Mouse (Mus musculus) intestine, postnatal 0 days (tissue): ENCODE measurements around the gene Isoc2b. TPM values are rescaled to one million over a fixed set of nuclear protein-coding genes. Genes with fewer than 3 reads are reported as not detected.
A peak's percentile ranks its signal among the peaks of the same experiment; 100 is the strongest.
"Not testable (repeated sequence)": the region's sequence is repeated elsewhere in the genome, so short reads cannot be mapped to it uniquely, and the experiment has no call there.

ENCODE experiments used
- ATAC-seq: fragments of 200-750 bp; cut with Nextera tagmentation; 2 replicates; pipeline ENCODE4 v1.8.0; 2017; ENCODE audit warnings: mild to moderate bottlenecking, moderate TSS enrichment, moderate library complexity
- H3K27ac ChIP-seq: fragments of 300-500 bp; sonication (generic); 2 replicates; pipeline ENCODE4 v1.5.1; 2014; ENCODE audit warnings: mild to moderate bottlenecking, low read depth, low read length, moderate library complexity
- H3K27me3 ChIP-seq: fragments of 300-500 bp; sonication (generic); replicated peaks from 2 replicates; pipeline ENCODE4 v1.6.1; 2014; ENCODE audit warnings: low read length, mixed read lengths; ENCODE audit not compliant: control insufficient read depth, insufficient read depth
- H3K36me3 ChIP-seq: fragments of 300-500 bp; sonication (generic); 2 replicates; pipeline ENCODE4 v1.6.1; 2014; ENCODE audit warnings: mild to moderate bottlenecking, moderate library complexity; ENCODE audit not compliant: control insufficient read depth, insufficient read depth
- H3K4me1 ChIP-seq: fragments of 300-500 bp; sonication (generic); replicated peaks from 2 replicates; pipeline ENCODE4 v1.6.1; 2014; ENCODE audit warnings: antibody characterized with exemption, low read length, mixed read lengths; ENCODE audit not compliant: control insufficient read depth, insufficient read depth
- H3K4me2 ChIP-seq: fragments of 300-500 bp; sonication (generic); replicated peaks from 2 replicates; pipeline ENCODE4 v1.6.1; 2014; ENCODE audit warnings: low read depth, mild to moderate bottlenecking, moderate library complexity
- H3K4me3 ChIP-seq: fragments of 300-500 bp; sonication (generic); 2 replicates; pipeline ENCODE4 v1.5.1; 2014; ENCODE audit warnings: low read depth, low read length
- H3K9ac ChIP-seq: fragments of 300-500 bp; sonication (generic); 2 replicates; pipeline ENCODE4 v1.6.1; 2014; ENCODE audit warnings: mild to moderate bottlenecking, low read depth, low read length
- H3K9me3 ChIP-seq: fragments of 300-500 bp; sonication (generic); 2 replicates; pipeline ENCODE4 v1.6.1; 2016; ENCODE audit warnings: mixed run types; ENCODE audit not compliant: control insufficient read depth
- CTCF ChIP-seq: sonication (generic); IDR thresholded peaks from 2 replicates; pipeline ENCODE4 v1.5.1; 2016; ENCODE audit warnings: low read depth, mild to moderate bottlenecking, control low read depth, antibody characterized with exemption, moderate library complexity
- WGBS: fragments of 180-500 bp; shearing (Covaris S2); extraction: QIAGEN DNeasy Blood & Tissue Kit; methylation state at CpG from one replicate; pipeline ENCODE4 v1.1.7; 2014; 5-methylcytosine and 5-hydroxymethylcytosine counted together
- polyA plus RNA-seq: library from polyadenylated mRNA; unstranded; fragments of >200 nt; fragmentation: Nextera tagmentation; extraction: Ambion mirVana; gene quantifications from 2 replicates; pipeline ENCODE4 v1.2.1, GENCODE M21; 2015

Isoc2b gene
- polyA plus RNA-seq, 1 experiment from 2014 or later: 12.5 TPM

GRCm38 (mm10) chr7:4835631-4836327, 34.3 kb downstream of the Isoc2b start:
- no peak for TF ChIP-seq CTCF
- WGBS: 4% methylated on average over 34 of the region's 34 CpGs
- Histone ChIP-seq H3K9me3 (no peaks in the 10 kb centered on the region), H3K27me3 (peaks cover 49% of the 10 kb centered on the region), H3K4me1 (no peaks in the 10 kb centered on the region), H3K4me3 (peak overlapping the region; percentile 45), H3K36me3 (no peaks in the 10 kb centered on the region), H3K27ac (no peak overlapping the region), H3K4me2 (peak overlapping the region; percentile 85), H3K9ac (no peak overlapping the region)
- peak; percentile 26 for ATAC-seq

GRCm38 (mm10) chr7:4830476-4830875, 39.6 kb downstream of the Isoc2b start:
- H3K4me1 ChIP-seq: no peaks in the 10 kb centered on the region
- peaks cover 19% of the 10 kb centered on the region for H3K27me3 ChIP-seq
- H3K9ac ChIP-seq: no peak overlapping the region
- H3K36me3 ChIP-seq: no peaks in the 10 kb centered on the region
- no peak for ATAC-seq
- H3K9me3 ChIP-seq: no peaks in the 10 kb centered on the region
- no peak overlapping the region for H3K27ac ChIP-seq
- no peak for TF ChIP-seq CTCF
- WGBS: 6% methylated on average over 12 of the region's 12 CpGs
- H3K4me2 ChIP-seq: no peak overlapping the region
- H3K4me3 ChIP-seq: no peak overlapping the region

GRCm38 (mm10) chr7:4825365-4825764, 44.7 kb downstream of the Isoc2b start:
- Histone ChIP-seq H3K9me3 (no peaks in the 10 kb centered on the region), H3K36me3 (no peaks in the 10 kb centered on the region; the same call in 1 of the 2 replicates), H3K4me3 (no peak overlapping the region), H3K27me3 (0 out of 2 replicates have a peak, but pooled peaks cover under 1% of the 10 kb centered on the region), H3K27ac (no peak overlapping the region), H3K9ac (no peak overlapping the region), H3K4me2 (no peak overlapping the region), H3K4me1 (no peaks in the 10 kb centered on the region)
- WGBS: 57% methylated on average over 4 of the region's 4 CpGs
- no peak for TF ChIP-seq CTCF
- no peak for ATAC-seq

- Histone ChIP-seq H3K4me2 (no peak overlapping the region), H3K27me3 (no peaks in the 10 kb centered on the region), H3K9me3 (no peaks in the 10 kb centered on the region), H3K36me3 (no peaks in the 10 kb centered on the region; the same call in 1 of the 2 replicates), H3K27ac (no peak overlapping the region), H3K9ac (no peak overlapping the region), H3K4me3 (no peak overlapping the region), H3K4me1 (no peaks in the 10 kb centered on the region)
- no peak for TF ChIP-seq CTCF
- WGBS: 59% methylated on average over 6 of the region's 6 CpGs
- no peak for ATAC-seq
These were observed 47.7 kb downstream of the Isoc2b start for GRCm38 (mm10) chr7:4822162-4822907.

GRCm38 (mm10) chr7:4821690-4822089, 48.4 kb downstream of the Isoc2b start:
- no peak overlapping the region for H3K9ac ChIP-seq
- H3K36me3 ChIP-seq: no peaks in the 10 kb centered on the region; the same call in 1 of the 2 replicates
- no peak for ATAC-seq
- no peaks in the 10 kb centered on the region for H3K27me3 ChIP-seq
- no peak overlapping the region for H3K27ac ChIP-seq
- 89% methylated on average over 4 of the region's 4 CpGs for WGBS
- H3K4me3 ChIP-seq: no peak overlapping the region
- no peaks in the 10 kb centered on the region for H3K9me3 ChIP-seq
- H3K4me1 ChIP-seq: no peaks in the 10 kb centered on the region
- H3K4me2 ChIP-seq: no peak overlapping the region
- TF ChIP-seq CTCF: no peak

- ATAC-seq, H3K9me3 ChIP-seq: not testable (repeated sequence)
These were observed 49.1 kb downstream of the Isoc2b start for GRCm38 (mm10) chr7:4820925-4821324.

More at GRCm38 (mm10) chr7:4820925-4821324, 49.1 kb downstream of the Isoc2b start:
- WGBS: 90% methylated on average over 7 of the region's 7 CpGs
- H3K4me2 ChIP-seq, H3K9ac ChIP-seq, H3K36me3 ChIP-seq, H3K4me1 ChIP-seq, H3K4me3 ChIP-seq, H3K27ac ChIP-seq, H3K27me3 ChIP-seq: not testable (repeated sequence)
